Mouse (Mus musculus): ENCODE results near the gene Card11. TPM values are rescaled to one million over a fixed set of nuclear protein-coding genes. Genes with fewer than 3 reads are reported as not detected.

Gene Card11
- polyA plus RNA-seq, 1 experiment from 2014 or later: 0.27 TPM

Small RNA genes lying within 50 kb of the gene (microRNA-seq; reads per million reads assigned to microRNA genes)
- gene Gm44385: not detected

Other genes with a start within 250 kb of the Card11 start
- 9.3 and 14.3 TPM in 2 replicates for gene Gna12, start 170.2 kb downstream of the Card11 start, polyA plus RNA-seq (2015; fragmentation: Nextera tagmentation; extraction: Ambion mirVana)
- 1.9 and 2.3 TPM in 2 replicates for gene Sdk1, start 240.9 kb upstream of the Card11 start, polyA plus RNA-seq (2015; fragmentation: Nextera tagmentation; extraction: Ambion mirVana)

All from embryonic facial prominence, embryonic 13.5 days (tissue).